Mouse (Mus musculus) CD4-positive naive resting alpha-beta T cell, adult 57 days (primary cell): Measurements from ENCODE around the gene Fbf1. TPM values are rescaled to one million over a fixed set of nuclear protein-coding genes. Genes with fewer than 3 reads are reported as not detected.

Experiments used
- total RNA-seq: library from RNA; stranded (reverse); gene quantifications from one replicate; pipeline ENCODE4 v1.2.4, GENCODE M21; 2023

Fbf1 gene
- 27.4 TPM for total RNA-seq

GRCm38 (mm10) chr11:116167884-116168439, at the start of gene Fbf1:
Gene Fbf1, minus strand, starts transcription at chr11:116168166.

GRCm38 (mm10) chr11:116198639-116199531, 30.9 kb upstream of the Fbf1 start, which contains the start of the genes Ten1 and Acox1:
Gene Ten1, plus strand, starts transcription at chr11:116198855.
Gene Acox1, minus strand, starts transcription at chr11:116199045.

GRCm38 (mm10) chr11:116138468-116139138, 29.4 kb downstream of the Fbf1 start, which contains the start of gene Mrpl38:
Gene Mrpl38, minus strand, starts transcription at chr11:116138868.

GRCm38 (mm10) chr11:116130488-116131205, 37.3 kb downstream of the Fbf1 start, which contains the start of gene Trim65:
Gene Trim65, minus strand, starts transcription at chr11:116131128.

GRCm38 (mm10) chr11:116127156-116127980, 40.6 kb downstream of the Fbf1 start, which contains the start of gene Trim47:
Gene Trim47, minus strand, starts transcription at chr11:116127210.

Other genes starting within 250 kb of the Fbf1 start
- 33.5 TPM for gene Sap30bp, start 234.9 kb downstream of the Fbf1 start, total RNA-seq
- 20.7 TPM for gene Recql5, start 234.7 kb downstream of the Fbf1 start, total RNA-seq
- 0.59 TPM for gene Itgb4, start 193.5 kb downstream of the Fbf1 start, total RNA-seq
- gene Galk1, start 155.4 kb downstream of the Fbf1 start, total RNA-seq, result 15.2 TPM
- 1,631 TPM for gene H3f3b, start 140.2 kb downstream of the Fbf1 start, total RNA-seq
- gene Unk, start 137.8 kb downstream of the Fbf1 start, total RNA-seq, result 58.6 TPM
- gene Unc13d, start 90.2 kb downstream of the Fbf1 start, total RNA-seq, result 85.3 TPM
- gene Wbp2, start 81.2 kb downstream of the Fbf1 start, total RNA-seq, result 174 TPM
- gene Trim47, start 41.0 kb downstream of the Fbf1 start, total RNA-seq, result 1.8 TPM
- 39.2 TPM for gene Trim65, start 37.0 kb downstream of the Fbf1 start, total RNA-seq
- 59.1 TPM for gene Mrpl38, start 29.3 kb downstream of the Fbf1 start, total RNA-seq
- gene Ten1, start 30.7 kb upstream of the Fbf1 start, total RNA-seq, result 43.3 TPM
- gene Acox1, start 30.9 kb upstream of the Fbf1 start, total RNA-seq, result 24.0 TPM
- gene Evpl, start 69.9 kb upstream of the Fbf1 start, total RNA-seq, result 0.44 TPM
- gene Srp68, start 106.1 kb upstream of the Fbf1 start, total RNA-seq, result 67.5 TPM
- not detected for gene Galr2, start 112.8 kb upstream of the Fbf1 start, total RNA-seq
- 60.6 TPM for gene Exoc7, start 139.1 kb upstream of the Fbf1 start, total RNA-seq
- not detected for gene Foxj1, start 167.2 kb upstream of the Fbf1 start, total RNA-seq
- gene Rnf157, start 244.9 kb upstream of the Fbf1 start, total RNA-seq, result 8.8 TPM